Mouse (Mus musculus): ENCODE results near the gene Gm33543. TPM values are rescaled to one million over a fixed set of nuclear protein-coding genes. Genes with fewer than 3 reads are reported as not detected.

Gm33543 gene
- polyA plus RNA-seq, 1 experiment from 2014 or later, result not detected

- no peak for DNase-seq (ENCODE audit: low spot score)
- Histone ChIP-seq H3K27me3 (replicated peaks; ENCODE audit: control insufficient read depth, insufficient read depth, low read length) (no peaks in the 10 kb centered on the region), H3K36me3 (ENCODE audit: control insufficient read depth, insufficient read depth, low read length) (no peaks in the 10 kb centered on the region), H3K9me3 (replicated peaks; ENCODE audit: control insufficient read depth, low read length) (no peaks in the 10 kb centered on the region), H3K4me2 (ENCODE audit: low read length) (no peak overlapping the region), H3K27ac (ENCODE audit: low read depth, low read length) (no peak overlapping the region), H3K9ac (ENCODE audit: low read length) (no peak overlapping the region), H3K4me1 (ENCODE audit: control insufficient read depth, insufficient read depth, low read length) (no peaks in the 10 kb centered on the region), H3K4me3 (ENCODE audit: low read depth, low read length) (no peak overlapping the region)
- no peak for ATAC-seq
- 92% methylated on average over 2 of the region's 2 CpGs for WGBS
Observed at GRCm38 (mm10) chr10:95867596-95867995, 24.9 kb upstream of the Gm33543 start.

GRCm38 (mm10) chr10:95864349-95865124 is 21.8 kb upstream of the Gm33543 start:
- no peak overlapping the region for H3K4me3 ChIP-seq (ENCODE audit: low read depth, low read length)
- no peak overlapping the region for H3K27ac ChIP-seq (ENCODE audit: low read depth, low read length)
- 69% methylated on average over 11 of the region's 11 CpGs for WGBS
- H3K9ac ChIP-seq (ENCODE audit: low read length), result no peak overlapping the region
- H3K27me3 ChIP-seq (replicated peaks; ENCODE audit: control insufficient read depth, insufficient read depth, low read length), result no peaks in the 10 kb centered on the region
- ATAC-seq (no peak), DNase-seq (ENCODE audit: low spot score) (no peak)
- no peaks in the 10 kb centered on the region for H3K4me1 ChIP-seq (ENCODE audit: control insufficient read depth, insufficient read depth, low read length)
- no peaks in the 10 kb centered on the region for H3K9me3 ChIP-seq (replicated peaks; ENCODE audit: control insufficient read depth, low read length)
- no peaks in the 10 kb centered on the region for H3K36me3 ChIP-seq (ENCODE audit: control insufficient read depth, insufficient read depth, low read length)
- H3K4me2 ChIP-seq (ENCODE audit: low read length), result no peak overlapping the region

- H3K9ac ChIP-seq (ENCODE audit: low read length), result no peak overlapping the region
- H3K36me3 ChIP-seq (ENCODE audit: control insufficient read depth, insufficient read depth, low read length), result no peaks in the 10 kb centered on the region
- DNase-seq (ENCODE audit: low spot score) (no peak), ATAC-seq (no peak)
- no peak overlapping the region for H3K4me3 ChIP-seq (ENCODE audit: low read depth, low read length)
- no peak overlapping the region for H3K27ac ChIP-seq (ENCODE audit: low read depth, low read length)
- no peaks in the 10 kb centered on the region for H3K4me1 ChIP-seq (ENCODE audit: control insufficient read depth, insufficient read depth, low read length)
- no peaks in the 10 kb centered on the region for H3K27me3 ChIP-seq (replicated peaks; ENCODE audit: control insufficient read depth, insufficient read depth, low read length)
- whole genome bisulfite sequencing, result 82% methylated on average over 3 of the region's 3 CpGs
- H3K9me3 ChIP-seq (replicated peaks; ENCODE audit: control insufficient read depth, low read length), result no peaks in the 10 kb centered on the region
- no peak overlapping the region for H3K4me2 ChIP-seq (ENCODE audit: low read length)
Observed at GRCm38 (mm10) chr10:95862664-95863063, 19.9 kb upstream of the Gm33543 start.

GRCm38 (mm10) chr10:95858164-95858563 is 15.4 kb upstream of the Gm33543 start:
- ATAC-seq, result no peak
- 30% methylated on average over 2 of the region's 2 CpGs for WGBS
- Histone ChIP-seq H3K36me3 (ENCODE audit: control insufficient read depth, insufficient read depth, low read length) (no peaks in the 10 kb centered on the region), H3K9me3 (replicated peaks; ENCODE audit: control insufficient read depth, low read length) (no peaks in the 10 kb centered on the region), H3K4me1 (ENCODE audit: control insufficient read depth, insufficient read depth, low read length) (no peaks in the 10 kb centered on the region), H3K4me3 (ENCODE audit: low read depth, low read length) (no peak overlapping the region), H3K9ac (ENCODE audit: low read length) (no peak overlapping the region), H3K27ac (ENCODE audit: low read depth, low read length) (no peak overlapping the region), H3K27me3 (replicated peaks; ENCODE audit: control insufficient read depth, insufficient read depth, low read length) (no peaks in the 10 kb centered on the region), H3K4me2 (ENCODE audit: low read length) (no peak overlapping the region)
- peak; percentile 84 for DNase-seq (ENCODE audit: low spot score)

- no peak overlapping the region for H3K9ac ChIP-seq (ENCODE audit: low read length)
- H3K27ac ChIP-seq (ENCODE audit: low read depth, low read length), result no peak overlapping the region
- WGBS, result 90% methylated on average over 6 of the region's 6 CpGs
- no peak overlapping the region for H3K4me2 ChIP-seq (ENCODE audit: low read length)
- no peaks in the 10 kb centered on the region for H3K36me3 ChIP-seq (ENCODE audit: control insufficient read depth, insufficient read depth, low read length)
- H3K4me1 ChIP-seq (ENCODE audit: control insufficient read depth, insufficient read depth, low read length), result no peaks in the 10 kb centered on the region
- no peak overlapping the region for H3K4me3 ChIP-seq (ENCODE audit: low read depth, low read length)
- no peaks in the 10 kb centered on the region for H3K27me3 ChIP-seq (replicated peaks; ENCODE audit: control insufficient read depth, insufficient read depth, low read length)
- DNase-seq (ENCODE audit: low spot score) (no peak), ATAC-seq (no peak)
- no peaks in the 10 kb centered on the region for H3K9me3 ChIP-seq (replicated peaks; ENCODE audit: control insufficient read depth, low read length)
Observed at GRCm38 (mm10) chr10:95855411-95855810, 12.7 kb upstream of the Gm33543 start.

GRCm38 (mm10) chr10:95850504-95850903 is 7.8 kb upstream of the Gm33543 start:
- no peak overlapping the region for H3K4me3 ChIP-seq (ENCODE audit: low read depth, low read length)
- no peaks in the 10 kb centered on the region for H3K4me1 ChIP-seq (ENCODE audit: control insufficient read depth, insufficient read depth, low read length)
- H3K4me2 ChIP-seq (ENCODE audit: low read length), result no peak overlapping the region
- H3K9ac ChIP-seq (ENCODE audit: low read length), result no peak overlapping the region
- no peaks in the 10 kb centered on the region for H3K27me3 ChIP-seq (replicated peaks; ENCODE audit: control insufficient read depth, insufficient read depth, low read length)
- 86% methylated on average over 3 of the region's 3 CpGs for WGBS
- DNase-seq (ENCODE audit: low spot score) (no peak), ATAC-seq (no peak)
- H3K9me3 ChIP-seq (replicated peaks; ENCODE audit: control insufficient read depth, low read length), result no peaks in the 10 kb centered on the region
- no peaks in the 10 kb centered on the region for H3K36me3 ChIP-seq (ENCODE audit: control insufficient read depth, insufficient read depth, low read length)
- H3K27ac ChIP-seq (ENCODE audit: low read depth, low read length), result no peak overlapping the region

- 78% methylated on average over 3 of the region's 3 CpGs for WGBS
- H3K9me3 ChIP-seq (replicated peaks; ENCODE audit: control insufficient read depth, low read length), result no peaks in the 10 kb centered on the region
Observed at GRCm38 (mm10) chr10:95846739-95847138, 4.0 kb upstream of the Gm33543 start.

GRCm38 (mm10) chr10:95846281-95846680 is 3.6 kb upstream of the Gm33543 start:
- Histone ChIP-seq H3K4me2 (ENCODE audit: low read length) (no peak overlapping the region), H3K36me3 (ENCODE audit: control insufficient read depth, insufficient read depth, low read length) (no peaks in the 10 kb centered on the region), H3K27ac (ENCODE audit: low read depth, low read length) (no peak overlapping the region), H3K9me3 (replicated peaks; ENCODE audit: control insufficient read depth, low read length) (no peaks in the 10 kb centered on the region), H3K27me3 (replicated peaks; ENCODE audit: control insufficient read depth, insufficient read depth, low read length) (no peaks in the 10 kb centered on the region), H3K9ac (ENCODE audit: low read length) (no peak overlapping the region), H3K4me1 (ENCODE audit: control insufficient read depth, insufficient read depth, low read length) (no peaks in the 10 kb centered on the region), H3K4me3 (ENCODE audit: low read depth, low read length) (no peak overlapping the region)
- DNase-seq (ENCODE audit: low spot score) (no peak), ATAC-seq (no peak)

More at GRCm38 (mm10) chr10:95846739-95847138, 4.0 kb upstream of the Gm33543 start:
- Histone ChIP-seq H3K4me3 (ENCODE audit: low read depth, low read length) (no peak overlapping the region), H3K4me2 (ENCODE audit: low read length) (no peak overlapping the region), H3K4me1 (ENCODE audit: control insufficient read depth, insufficient read depth, low read length) (no peaks in the 10 kb centered on the region), H3K9ac (ENCODE audit: low read length) (no peak overlapping the region), H3K36me3 (ENCODE audit: control insufficient read depth, insufficient read depth, low read length) (no peaks in the 10 kb centered on the region), H3K27me3 (replicated peaks; ENCODE audit: control insufficient read depth, insufficient read depth, low read length) (no peaks in the 10 kb centered on the region), H3K27ac (ENCODE audit: low read depth, low read length) (no peak overlapping the region)
- no peak for DNase-seq (ENCODE audit: low spot score)
- no peak for ATAC-seq

GRCm38 (mm10) chr10:95843878-95844277 is 1.1 kb upstream of the Gm33543 start:
- DNase-seq (ENCODE audit: low spot score) (no peak), ATAC-seq (no peak)
- Histone ChIP-seq H3K4me3 (ENCODE audit: low read depth, low read length) (no peak overlapping the region), H3K27ac (ENCODE audit: low read depth, low read length) (no peak overlapping the region), H3K9ac (ENCODE audit: low read length) (no peak overlapping the region), H3K27me3 (replicated peaks; ENCODE audit: control insufficient read depth, insufficient read depth, low read length) (no peaks in the 10 kb centered on the region), H3K36me3 (ENCODE audit: control insufficient read depth, insufficient read depth, low read length) (no peaks in the 10 kb centered on the region), H3K9me3 (replicated peaks; ENCODE audit: control insufficient read depth, low read length) (no peaks in the 10 kb centered on the region), H3K4me2 (ENCODE audit: low read length) (no peak overlapping the region), H3K4me1 (ENCODE audit: control insufficient read depth, insufficient read depth, low read length) (no peaks in the 10 kb centered on the region)
- WGBS, result 83% methylated on average over 1 of the region's 1 CpGs

All from forebrain, embryonic 14.5 days (tissue).